Mouse (Mus musculus): ENCODE measurements around the gene Zfp719. TPM values are rescaled to one million over a fixed set of nuclear protein-coding genes. Genes with fewer than 3 reads are reported as not detected.
A peak's percentile ranks its signal among the peaks of the same experiment; 100 is the strongest.

Zfp719 gene
- polyA plus RNA-seq, 1 experiment from 2014 or later, result 10.1 TPM

DNA sequence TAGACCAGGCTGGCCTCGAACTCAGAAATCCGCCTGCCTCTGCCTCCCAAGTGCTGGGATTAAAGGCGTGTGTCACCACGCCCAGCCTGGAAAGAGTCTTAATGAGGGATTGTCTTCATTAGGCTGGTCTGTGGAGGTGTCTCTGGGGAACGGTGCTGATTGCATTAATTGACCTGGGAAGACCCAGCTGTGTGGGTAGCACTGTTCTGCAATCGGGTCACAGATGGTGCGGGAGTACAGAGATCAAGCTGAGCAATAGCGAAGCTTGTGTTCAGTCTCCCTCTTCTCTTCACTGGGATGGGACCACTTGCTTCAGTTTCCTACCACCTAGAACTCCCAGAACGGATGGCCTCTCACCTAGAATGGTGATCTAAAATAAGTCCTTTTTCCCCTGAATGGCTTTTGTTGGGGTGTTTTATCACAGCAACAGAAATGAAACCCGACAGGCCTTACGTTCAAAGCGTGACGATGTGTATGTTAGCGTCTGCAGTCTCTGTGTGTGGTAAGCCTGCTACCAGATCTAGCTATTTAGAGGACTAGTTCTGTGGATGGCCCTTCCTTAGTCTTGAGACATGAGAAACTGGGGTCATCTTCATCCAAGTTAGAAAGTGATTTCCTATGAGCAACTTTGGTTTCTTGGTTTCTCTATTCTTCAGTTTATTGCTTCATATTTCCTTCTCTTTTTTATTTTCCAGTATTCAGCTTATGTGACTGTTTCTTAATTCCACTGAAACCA is 34.6 kb downstream of the Zfp719 start:
- Histone ChIP-seq H3K9me3 (no peaks in the 10 kb centered on the region), H3K9ac (no peak overlapping the region), H3K4me1 (replicated peaks) (no peaks in the 10 kb centered on the region), H3K4me2 (replicated peaks) (no peak overlapping the region), H3K36me3 (no peaks in the 10 kb centered on the region), H3K4me3 (replicated peaks) (no peak overlapping the region), H3K27ac (no peak overlapping the region), H3K27me3 (replicated peaks) (no peaks in the 10 kb centered on the region)
- ATAC-seq, result no peak
- 91% methylated on average over 14 of the region's 14 CpGs for WGBS

DNA sequence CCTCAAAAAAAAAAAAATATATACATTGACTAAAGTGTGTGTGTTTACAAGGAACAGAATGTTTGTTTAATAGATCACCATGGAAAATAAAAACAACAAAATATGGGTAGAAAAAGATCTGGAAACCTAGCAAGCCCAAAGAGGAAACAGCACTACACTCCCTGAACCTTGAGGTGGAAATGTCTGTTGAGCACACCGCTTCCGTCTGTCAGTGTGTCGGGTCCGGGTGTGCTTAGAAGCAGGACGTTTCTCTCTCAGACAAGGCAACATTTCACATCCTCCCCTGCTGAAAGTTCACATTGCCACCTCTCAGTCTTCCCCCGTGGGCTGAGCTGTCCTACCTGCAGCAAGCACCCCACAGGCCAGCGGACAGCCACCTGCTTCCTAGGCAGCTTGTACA is 43.5 kb downstream of the Zfp719 start:
- WGBS, result 79% methylated on average over 7 of the region's 7 CpGs
- no peaks in the 10 kb centered on the region for H3K36me3 ChIP-seq
- no peaks in the 10 kb centered on the region for H3K4me1 ChIP-seq (replicated peaks)
- ATAC-seq, result no peak
- no peaks in the 10 kb centered on the region for H3K9me3 ChIP-seq
- no peak overlapping the region for H3K9ac ChIP-seq
- no peaks in the 10 kb centered on the region for H3K27me3 ChIP-seq (replicated peaks)
- H3K4me3 ChIP-seq (replicated peaks), result no peak overlapping the region
- no peak overlapping the region for H3K27ac ChIP-seq
- no peak overlapping the region for H3K4me2 ChIP-seq (replicated peaks)

DNA sequence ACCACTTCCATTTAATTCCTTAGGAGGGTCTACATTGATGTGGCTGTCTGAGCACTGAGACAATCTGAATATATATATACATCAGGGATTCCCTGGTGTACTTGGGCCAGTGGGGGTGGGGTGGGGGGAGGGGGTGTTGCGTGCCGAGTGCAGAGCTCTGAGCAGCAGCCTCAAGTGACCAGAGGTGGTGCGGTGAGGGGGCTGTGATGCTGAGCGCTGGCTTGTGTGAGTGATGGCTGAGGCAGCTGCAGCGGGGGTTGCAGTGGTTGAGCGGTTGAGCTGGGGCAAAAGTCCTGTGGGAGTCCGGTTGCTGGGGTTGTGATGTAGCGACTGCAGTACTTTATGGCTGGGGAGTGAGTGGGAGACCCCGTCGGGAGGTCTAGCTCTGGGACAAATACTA is 44.4 kb downstream of the Zfp719 start:
- WGBS, result 15% methylated on average over 10 of the region's 10 CpGs

DNA sequence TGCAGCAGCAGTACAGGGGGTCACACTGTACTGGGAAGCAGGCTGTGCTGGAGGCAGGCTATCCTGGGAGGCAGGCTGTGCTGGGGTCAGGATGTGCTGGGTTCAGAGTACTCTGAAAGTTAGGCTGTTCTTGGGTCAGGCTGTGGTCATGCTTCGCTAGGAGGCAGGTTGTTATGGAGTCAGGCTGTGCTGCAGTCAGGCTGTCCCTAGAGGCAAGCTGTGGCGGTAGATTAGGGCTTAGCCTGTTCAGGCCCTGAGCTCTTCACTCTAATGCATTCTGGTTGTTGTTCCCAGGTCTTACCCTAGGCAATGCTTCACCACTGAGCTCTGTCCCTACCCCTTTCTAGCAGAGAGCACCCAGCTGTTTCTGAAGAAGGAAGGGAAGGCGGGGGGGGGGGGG is 45.7 kb downstream of the Zfp719 start:
- Histone ChIP-seq H3K27ac (no peak overlapping the region), H3K4me1 (replicated peaks) (no peaks in the 10 kb centered on the region), H3K9me3 (no peaks in the 10 kb centered on the region), H3K9ac (no peak overlapping the region), H3K4me3 (replicated peaks) (no peak overlapping the region), H3K4me2 (replicated peaks) (no peak overlapping the region), H3K27me3 (replicated peaks) (no peaks in the 10 kb centered on the region), H3K36me3 (no peaks in the 10 kb centered on the region)
- no peak for ATAC-seq
- 83% methylated on average over 3 of the region's 3 CpGs for WGBS

More for the DNA sequence above, 44.4 kb downstream of the Zfp719 start:
- no peaks in the 10 kb centered on the region for H3K27me3 ChIP-seq (replicated peaks)
- H3K4me1 ChIP-seq (replicated peaks), result no peaks in the 10 kb centered on the region
- no peak overlapping the region for H3K4me2 ChIP-seq (replicated peaks)
- no peaks in the 10 kb centered on the region for H3K36me3 ChIP-seq
- no peaks in the 10 kb centered on the region for H3K9me3 ChIP-seq
- no peak overlapping the region for H3K9ac ChIP-seq
- ATAC-seq, result no peak
- no peak overlapping the region for H3K27ac ChIP-seq
- no peak overlapping the region for H3K4me3 ChIP-seq (replicated peaks)

DNA sequence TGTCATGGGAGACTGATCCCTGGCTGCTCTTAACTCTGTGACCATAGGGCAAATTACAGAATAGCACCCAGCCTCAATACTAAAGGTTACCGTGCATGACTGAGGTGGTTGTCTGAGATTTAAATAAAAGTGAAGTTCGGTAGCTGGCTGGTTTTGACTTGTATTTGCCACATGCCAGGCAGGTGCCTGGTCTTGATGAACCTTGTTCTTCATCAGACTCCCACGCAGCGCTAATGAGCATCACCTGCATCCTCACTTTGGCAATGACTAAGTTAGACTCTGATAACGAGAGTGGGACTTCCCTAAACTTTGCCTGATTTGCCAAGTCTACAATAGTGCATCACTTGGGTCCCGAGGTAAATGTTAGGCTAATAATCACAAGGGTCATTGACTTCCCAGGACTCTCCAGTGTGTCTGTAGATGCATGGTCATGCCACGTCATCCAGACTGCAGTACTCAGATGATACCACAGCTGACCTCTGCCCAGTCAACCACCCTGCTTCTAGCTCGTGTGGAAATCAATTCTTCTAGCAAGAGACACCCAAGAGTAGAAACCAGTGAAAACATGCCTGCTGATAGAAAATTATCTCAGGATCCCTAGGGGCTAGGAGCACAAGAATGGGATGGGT is 46.5 kb downstream of the Zfp719 start:
- Histone ChIP-seq H3K27ac (no peak overlapping the region), H3K4me1 (replicated peaks) (no peaks in the 10 kb centered on the region), H3K36me3 (no peaks in the 10 kb centered on the region), H3K9ac (no peak overlapping the region), H3K27me3 (replicated peaks) (no peaks in the 10 kb centered on the region), H3K4me2 (replicated peaks) (no peak overlapping the region), H3K9me3 (no peaks in the 10 kb centered on the region), H3K4me3 (replicated peaks) (no peak overlapping the region)
- 81% methylated on average over 8 of the region's 8 CpGs for WGBS
- ATAC-seq, result no peak

DNA sequence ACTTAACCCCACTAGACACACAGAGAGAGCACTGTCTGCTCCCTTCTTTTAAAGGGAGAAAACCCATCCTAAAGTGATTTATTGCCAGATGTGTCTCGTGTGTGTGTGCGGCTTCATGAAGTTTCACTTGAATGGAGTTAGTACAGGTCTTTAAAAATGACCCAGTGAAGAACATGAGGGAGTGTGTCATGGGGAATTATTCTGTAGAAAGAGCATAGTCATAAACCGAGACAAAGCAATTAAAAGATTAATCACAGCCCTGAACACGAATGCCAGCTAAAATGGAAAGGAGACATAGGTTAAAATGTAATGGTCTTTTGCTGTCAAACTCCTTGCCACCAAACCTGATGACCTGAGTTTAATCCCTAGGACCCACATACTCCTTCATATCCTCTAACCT is 54.5 kb downstream of the Zfp719 start:
- H3K9ac ChIP-seq, result no peak overlapping the region
- no peak overlapping the region for H3K27ac ChIP-seq
- H3K27me3 ChIP-seq (replicated peaks), result no peaks in the 10 kb centered on the region
- H3K4me1 ChIP-seq (replicated peaks), result peaks cover 3% of the 10 kb centered on the region; the same call in 1 of the 2 replicates
- no peaks in the 10 kb centered on the region for H3K36me3 ChIP-seq
- H3K4me2 ChIP-seq (replicated peaks), result no peak overlapping the region
- no peaks in the 10 kb centered on the region for H3K9me3 ChIP-seq
- H3K4me3 ChIP-seq (replicated peaks), result no peak overlapping the region
- WGBS, result 55% methylated on average over 4 of the region's 4 CpGs
- ATAC-seq, result peak; percentile 64

DNA sequence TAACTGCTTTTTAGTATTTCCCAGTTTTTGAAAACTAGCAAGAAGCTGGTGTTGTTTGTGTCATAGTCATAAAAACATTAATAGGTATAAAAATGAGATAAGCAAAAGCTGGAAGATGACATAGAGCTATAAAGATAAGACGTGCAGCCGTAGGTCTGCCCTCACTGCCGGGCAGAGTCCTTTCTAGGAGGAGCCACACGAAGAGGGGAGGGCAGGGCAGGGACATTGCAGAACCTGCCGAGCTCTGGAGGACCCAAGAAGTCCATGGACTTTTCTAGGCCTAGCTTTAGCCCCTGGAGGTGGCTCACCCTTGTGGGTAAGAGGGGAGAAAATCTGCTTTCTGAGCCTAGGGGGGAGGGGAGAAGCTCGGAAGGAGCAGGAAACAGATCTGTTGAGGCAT is 55.1 kb downstream of the Zfp719 start, which contains the start of gene Ceacam18:
Gene Ceacam18, plus strand, starts transcription at position 208 of the 400 bp plus-strand sequence.
- H3K9ac ChIP-seq, result no peak within 1 kb of the TSS
- no peak within 1 kb of the TSS for H3K4me3 ChIP-seq (replicated peaks)
- no peaks in the 10 kb centered on the region for H3K36me3 ChIP-seq
- 33% methylated on average over 6 of the region's 6 CpGs for WGBS
- no peaks in the 10 kb centered on the region for H3K27me3 ChIP-seq (replicated peaks)
- ATAC-seq, result peak; percentile 96
- no peaks in the 10 kb centered on the region for H3K9me3 ChIP-seq
- peaks cover 3% of the 10 kb centered on the region; the same call in 1 of the 2 replicates for H3K4me1 ChIP-seq (replicated peaks)
- no peak within 1 kb of the TSS; the same call in 1 of the 2 replicates for H3K4me2 ChIP-seq (replicated peaks)
- H3K27ac ChIP-seq, result no peak within 1 kb of the TSS

DNA sequence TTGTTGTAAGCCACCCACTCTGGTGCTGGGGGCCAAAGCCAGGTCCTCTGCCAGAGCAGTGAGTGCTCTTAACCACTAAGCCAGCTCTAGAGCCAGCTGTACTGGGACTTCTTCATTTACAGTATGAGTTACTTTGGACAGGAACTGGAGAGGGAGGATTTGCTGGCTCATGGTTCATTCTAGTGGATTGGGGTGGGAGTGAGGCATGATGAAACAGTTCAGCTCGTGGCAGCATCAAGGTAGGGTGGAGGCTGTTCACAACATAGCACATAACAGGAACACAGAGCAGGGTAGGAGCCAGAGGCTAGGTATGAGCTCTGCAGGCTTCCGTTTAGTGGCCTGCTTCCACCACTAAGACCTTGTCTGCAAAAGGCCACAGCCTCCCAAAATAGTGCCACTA is 56.8 kb downstream of the Zfp719 start:
- no peak overlapping the region for H3K9ac ChIP-seq
- H3K27ac ChIP-seq, result no peak overlapping the region
- ATAC-seq, result no peak; the same call in 1 of the 2 replicates
- H3K4me3 ChIP-seq (replicated peaks), result no peak overlapping the region
- 58% methylated on average over 2 of the region's 2 CpGs for WGBS
- peaks cover 3% of the 10 kb centered on the region; the same call in 1 of the 2 replicates for H3K4me1 ChIP-seq (replicated peaks)
- H3K27me3 ChIP-seq (replicated peaks), result no peaks in the 10 kb centered on the region
- no peak overlapping the region; the same call in 1 of the 2 replicates for H3K4me2 ChIP-seq (replicated peaks)
- no peaks in the 10 kb centered on the region for H3K9me3 ChIP-seq
- no peaks in the 10 kb centered on the region for H3K36me3 ChIP-seq

DNA sequence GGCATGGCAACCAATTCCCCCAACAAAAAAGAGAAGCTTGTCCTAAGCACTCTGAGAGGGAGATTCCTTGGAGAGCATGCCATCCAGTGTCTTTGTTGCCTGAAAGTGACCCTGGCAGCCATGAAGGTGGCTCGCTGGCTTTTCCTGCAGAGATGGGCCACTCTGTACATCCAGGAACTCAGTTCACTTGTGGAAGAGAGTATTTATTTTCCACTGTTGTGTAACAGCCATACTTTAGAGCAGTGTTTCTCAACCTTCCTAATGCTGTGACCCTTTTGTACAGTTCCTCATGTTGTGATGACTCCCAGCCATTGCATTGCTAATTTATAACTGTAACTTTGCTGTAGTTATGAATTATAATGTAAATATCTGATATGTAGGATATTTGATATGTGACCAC is 57.7 kb downstream of the Zfp719 start:
- H3K27ac ChIP-seq, result no peak overlapping the region
- no peak overlapping the region for H3K4me3 ChIP-seq (replicated peaks)
- no peak overlapping the region for H3K9ac ChIP-seq
- no peaks in the 10 kb centered on the region for H3K36me3 ChIP-seq
- H3K9me3 ChIP-seq, result no peaks in the 10 kb centered on the region
- ATAC-seq, result no peak
- no peaks in the 10 kb centered on the region for H3K27me3 ChIP-seq (replicated peaks)
- peaks cover 3% of the 10 kb centered on the region; the same call in 1 of the 2 replicates for H3K4me1 ChIP-seq (replicated peaks)
- 85% methylated on average over 1 of the region's 1 CpGs for WGBS
- H3K4me2 ChIP-seq (replicated peaks), result no peak overlapping the region

DNA sequence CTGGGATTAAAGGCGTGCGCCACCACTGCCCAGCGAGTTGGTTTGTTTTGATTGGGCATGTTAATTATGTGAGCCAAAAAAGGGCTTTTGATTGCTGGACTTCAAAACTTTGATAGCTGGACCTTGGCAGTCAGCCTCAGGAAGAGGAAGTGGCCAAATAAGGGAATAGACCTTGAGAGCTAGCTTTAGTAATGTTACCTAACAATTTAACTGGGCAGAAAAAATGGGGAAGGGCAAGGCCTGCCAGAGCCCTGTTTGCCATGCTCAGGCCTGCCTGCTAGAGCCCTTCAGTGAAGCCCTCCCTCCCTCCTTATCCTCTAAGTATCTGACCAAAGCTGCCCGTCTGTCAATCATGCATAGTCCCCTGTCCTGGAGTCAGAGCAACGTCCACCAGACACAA is 63.2 kb downstream of the Zfp719 start:
- Histone ChIP-seq H3K27me3 (replicated peaks) (no peaks in the 10 kb centered on the region), H3K36me3 (no peaks in the 10 kb centered on the region), H3K27ac (no peak overlapping the region), H3K4me1 (replicated peaks) (no peaks in the 10 kb centered on the region), H3K9ac (no peak overlapping the region), H3K4me2 (replicated peaks) (no peak overlapping the region), H3K9me3 (no peaks in the 10 kb centered on the region), H3K4me3 (replicated peaks) (no peak overlapping the region)
- WGBS, result 78% methylated on average over 5 of the region's 5 CpGs
- ATAC-seq, result no peak

Measured in intestine, embryonic 15.5 days (tissue).